Comparison of ENCODE assay signal across 21 mouse cellular contexts in the genomic region with DNA sequence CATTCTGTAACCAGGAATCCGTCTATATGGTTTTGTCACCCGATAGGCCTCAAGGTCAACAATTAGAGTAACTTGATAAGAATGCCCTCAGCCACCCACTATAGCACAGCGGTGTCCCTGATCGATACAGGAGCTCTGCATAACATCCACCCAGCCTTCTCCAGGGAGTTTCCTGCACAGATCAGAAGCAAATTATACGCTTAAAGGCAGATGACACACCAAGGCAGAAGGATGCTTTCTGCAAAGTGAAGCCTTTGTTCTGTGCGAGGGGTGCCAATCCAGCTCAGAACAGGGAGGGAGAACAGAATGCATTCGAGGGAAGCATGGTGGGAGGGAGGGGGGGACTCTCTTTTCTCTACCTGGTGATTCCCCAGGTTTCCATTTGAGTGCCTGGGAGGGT.
DNase-seq lines count a peak whose midpoint lies in the region; ATAC-seq and TF ChIP-seq lines count a peak whose summit lies in the region.
"Had no signal": no experiment of that assay in that cellular context is flagged by ENCODE, and none has a peak within 500 bp of the region (broad histone marks: within the 10 kb centered on the region; RNA-seq: fewer than 3 reads in every experiment).

No protein-coding gene starts in this region.

- no peaks in the 10 kb centered on the region for H3K27me3 ChIP-seq in forebrain, postnatal 0 days (ENCODE audit: insufficient read depth, low read length)
- H3K27me3 ChIP-seq in forebrain, embryonic 12.5 days = no peaks in the 10 kb centered on the region
- no peaks in the 10 kb centered on the region for H3K27me3 ChIP-seq in midbrain, embryonic 10.5 days (ENCODE audit: low read depth, poor library complexity, severe bottlenecking)
- H3K27me3 ChIP-seq in midbrain, embryonic 11.5 days (ENCODE audit: control insufficient read depth, insufficient read depth, low read length) = no peaks in the 10 kb centered on the region
- H3K27me3 ChIP-seq in midbrain, embryonic 15.5 days (replicated peaks) = no peaks in the 10 kb centered on the region
- no peaks in the 10 kb centered on the region for H3K27me3 ChIP-seq in liver, postnatal 0 days (ENCODE audit: insufficient read depth, low read length)
- H3K27me3 ChIP-seq: limb, embryonic 12.5 days; Patski had no signal

- DNase-seq in forebrain, postnatal 0 days = peak; percentile 38
- no peak for DNase-seq in midbrain, embryonic 10.5 days (ENCODE audit: low spot score)
- no peak for DNase-seq in midbrain, embryonic 11.5 days (ENCODE audit: low spot score, missing footprints)
- DNase-seq in brain, embryonic 14.5 days (ENCODE audit: low read depth) = peak; percentile 66
- DNase-seq in liver, postnatal 0 days = no peak
- DNase-seq in thymus, adult 18-20 months = no peak
- DNase-seq: adrenal gland, adult 8-10 months; cerebellum, adult 8-10 months; kidney, postnatal 25 days; lung, adult 18-20 months; lung, postnatal 14 days had no signal

- no peak for TF ChIP-seq EP300 in liver, postnatal 0 days (IDR thresholded peaks at IDR 0.05; ENCODE audit: low read depth)

- H3K9me3 ChIP-seq in forebrain, postnatal 0 days (ENCODE audit: low read length) = no peaks in the 10 kb centered on the region
- no peaks in the 10 kb centered on the region for H3K9me3 ChIP-seq in forebrain, embryonic 12.5 days
- no peaks in the 10 kb centered on the region for H3K9me3 ChIP-seq in midbrain, embryonic 10.5 days (replicated peaks)
- H3K9me3 ChIP-seq in midbrain, embryonic 11.5 days (ENCODE audit: control insufficient read depth, low read length) = no peaks in the 10 kb centered on the region
- H3K9me3 ChIP-seq in midbrain, embryonic 15.5 days = no peaks in the 10 kb centered on the region
- no peaks in the 10 kb centered on the region for H3K9me3 ChIP-seq in liver, postnatal 0 days (ENCODE audit: low read length)
- H3K9me3 ChIP-seq: heart, embryonic 10.5 days; limb, embryonic 12.5 days had no signal

- no peak overlapping the region for H3K9ac ChIP-seq in forebrain, postnatal 0 days
- no peak overlapping the region for H3K9ac ChIP-seq in forebrain, embryonic 12.5 days
- no peak overlapping the region for H3K9ac ChIP-seq in midbrain, embryonic 11.5 days (ENCODE audit: low read length)
- no peak overlapping the region for H3K9ac ChIP-seq in midbrain, embryonic 15.5 days
- no peak overlapping the region for H3K9ac ChIP-seq in liver, postnatal 0 days (replicated peaks)
- H3K9ac ChIP-seq: limb, embryonic 12.5 days had no signal

- H3K4me2 ChIP-seq in forebrain, postnatal 0 days (ENCODE audit: low read depth) = no peak overlapping the region
- no peak overlapping the region for H3K4me2 ChIP-seq in forebrain, embryonic 12.5 days
- no peak overlapping the region for H3K4me2 ChIP-seq in midbrain, embryonic 11.5 days
- H3K4me2 ChIP-seq in midbrain, embryonic 15.5 days = no peak overlapping the region
- H3K4me2 ChIP-seq in liver, postnatal 0 days (ENCODE audit: low read depth, low read length) = no peak overlapping the region
- H3K4me2 ChIP-seq: limb, embryonic 12.5 days; liver, embryonic 11.5 days had no signal

- H3K27ac ChIP-seq in forebrain, postnatal 0 days (ENCODE audit: low read depth, low read length) = 0 out of 2 replicates have a peak overlapping the region, but pooled peaks have one; percentile 6
- H3K27ac ChIP-seq in forebrain, embryonic 12.5 days = no peak overlapping the region
- H3K27ac ChIP-seq in midbrain, embryonic 10.5 days (replicated peaks) = 0 out of 2 replicates have a peak overlapping the region, but pooled peaks have one; percentile 23
- H3K27ac ChIP-seq in midbrain, embryonic 11.5 days (ENCODE audit: low read depth, low read length) = no peak overlapping the region
- H3K27ac ChIP-seq in midbrain, embryonic 15.5 days = peak overlapping the region; percentile 40; the same call in 1 of the 2 replicates
- H3K27ac ChIP-seq in liver, postnatal 0 days (ENCODE audit: low read depth) = no peak overlapping the region
- H3K27ac ChIP-seq: heart, embryonic 10.5 days; layer of hippocampus, adult 2 months; limb, embryonic 12.5 days; stomach, postnatal 0 days had no signal

- no peaks in the 10 kb centered on the region for H3K36me3 ChIP-seq in forebrain, postnatal 0 days (ENCODE audit: insufficient read depth)
- no peaks in the 10 kb centered on the region for H3K36me3 ChIP-seq in forebrain, embryonic 12.5 days (replicated peaks)
- no peaks in the 10 kb centered on the region for H3K36me3 ChIP-seq in midbrain, embryonic 10.5 days
- H3K36me3 ChIP-seq in midbrain, embryonic 11.5 days (ENCODE audit: control insufficient read depth, insufficient read depth, low read length) = no peaks in the 10 kb centered on the region
- H3K36me3 ChIP-seq in midbrain, embryonic 15.5 days (replicated peaks) = no peaks in the 10 kb centered on the region
- H3K36me3 ChIP-seq in liver, postnatal 0 days (replicated peaks; ENCODE audit: insufficient read depth, low read length) = 0 out of 2 replicates have a peak, but pooled peaks cover 2% of the 10 kb centered on the region
- H3K36me3 ChIP-seq: heart, embryonic 10.5 days; limb, embryonic 12.5 days had no signal

- no peak for TF ChIP-seq POLR2A in brain, embryonic 14.5 days (IDR thresholded peaks at IDR 0.05; ENCODE audit: borderline replicate concordance, extremely low read depth, insufficient read depth, insufficient read length, poor library complexity, severe bottlenecking)

- H3K4me1 ChIP-seq in forebrain, postnatal 0 days (ENCODE audit: insufficient read depth) = no peaks in the 10 kb centered on the region; the same call in 1 of the 2 replicates
- peaks cover 11% of the 10 kb centered on the region; the same call in 1 of the 2 replicates for H3K4me1 ChIP-seq in forebrain, embryonic 12.5 days
- H3K4me1 ChIP-seq in midbrain, embryonic 10.5 days = peaks cover 10% of the 10 kb centered on the region
- H3K4me1 ChIP-seq in midbrain, embryonic 11.5 days (ENCODE audit: control insufficient read depth, insufficient read depth, low read length) = no peaks in the 10 kb centered on the region
- H3K4me1 ChIP-seq in midbrain, embryonic 15.5 days = peaks cover 22% of the 10 kb centered on the region
- no peaks in the 10 kb centered on the region for H3K4me1 ChIP-seq in liver, postnatal 0 days (ENCODE audit: insufficient read depth)

- peak; percentile 69; the same call in 1 of the 2 replicates for ATAC-seq in forebrain, postnatal 0 days
- no peak for ATAC-seq in forebrain, embryonic 12.5 days (ENCODE audit: low FRiP score)
- ATAC-seq in midbrain, embryonic 11.5 days (ENCODE audit: low FRiP score) = no peak
- ATAC-seq in midbrain, embryonic 15.5 days (replicated peaks) = peak; percentile 70; the same call in 1 of the 2 replicates
- ATAC-seq in liver, postnatal 0 days = no peak
- ATAC-seq: activated CD4-positive, CD25-positive, alpha-beta regulatory T cell, adult 4 months; intestine, postnatal 0 days; Patski had no signal

- WGBS in forebrain, postnatal 0 days = 55% methylated on average over 7 of the region's 7 CpGs
- 54% methylated on average over 7 of the region's 7 CpGs for WGBS in forebrain, embryonic 12.5 days
- WGBS in midbrain, embryonic 10.5 days = 68% methylated on average over 7 of the region's 7 CpGs
- WGBS in midbrain, embryonic 11.5 days = 61% methylated on average over 7 of the region's 7 CpGs
- WGBS in midbrain, embryonic 15.5 days = 35% methylated on average over 7 of the region's 7 CpGs
- WGBS in liver, postnatal 0 days (ENCODE audit: insufficient replicate concordance) = 63% methylated on average over 7 of the region's 7 CpGs

- TF ChIP-seq CTCF in forebrain, postnatal 0 days (IDR thresholded peaks at IDR 0.05; ENCODE audit: low read depth) = no peak
- no peak for TF ChIP-seq CTCF in brain, embryonic 14.5 days (IDR thresholded peaks at IDR 0.05; ENCODE audit: borderline replicate concordance, extremely low read depth, insufficient read depth, insufficient read length)
- no peak for TF ChIP-seq CTCF in liver, postnatal 0 days (IDR thresholded peaks at IDR 0.05; ENCODE audit: low read depth)

- no peak overlapping the region for H3K4me3 ChIP-seq in forebrain, postnatal 0 days (ENCODE audit: low read depth, low read length)
- H3K4me3 ChIP-seq in forebrain, embryonic 12.5 days (replicated peaks) = no peak overlapping the region
- no peak overlapping the region for H3K4me3 ChIP-seq in midbrain, embryonic 10.5 days
- H3K4me3 ChIP-seq in midbrain, embryonic 11.5 days (ENCODE audit: low read depth, low read length) = no peak overlapping the region
- no peak overlapping the region for H3K4me3 ChIP-seq in midbrain, embryonic 15.5 days
- H3K4me3 ChIP-seq in liver, postnatal 0 days (ENCODE audit: low read depth, low read length) = no peak overlapping the region
- H3K4me3 ChIP-seq: heart, embryonic 10.5 days; layer of hippocampus, adult 2 months; limb, embryonic 12.5 days had no signal

Comparison
In these comparisons a context has a peak if more than half of its experiments do, and no peak if none do; other contexts are left out.
1. ATAC-seq: peak in forebrain, postnatal 0 days (single experiment) and midbrain, embryonic 15.5 days (single experiment); none in forebrain, embryonic 12.5 days (single experiment), midbrain, embryonic 11.5 days (single experiment) and liver, postnatal 0 days (single experiment).
2. H3K27ac ChIP-seq: peak in forebrain, postnatal 0 days (single experiment), midbrain, embryonic 10.5 days (single experiment) and midbrain, embryonic 15.5 days (single experiment); none in forebrain, embryonic 12.5 days (single experiment), midbrain, embryonic 11.5 days (single experiment) and liver, postnatal 0 days (single experiment).
3. DNase-seq: peak in forebrain, postnatal 0 days (single experiment) and brain, embryonic 14.5 days (single experiment); none in midbrain, embryonic 10.5 days (single experiment), midbrain, embryonic 11.5 days (single experiment), liver, postnatal 0 days (single experiment) and thymus, adult 18-20 months (0 of 2).